Comparison of ENCODE assay signal across 17 mouse cellular contexts in genomic region chr2:129686908-129687307, GRCm38 (mm10). TPM values are rescaled to one million over a fixed set of nuclear protein-coding genes. Genes with fewer than 3 reads are reported as not detected.
DNase-seq lines count a peak whose midpoint lies in the region; ATAC-seq and TF ChIP-seq lines count a peak whose summit lies in the region.
"Had no signal": no experiment of that assay in that cellular context is flagged by ENCODE, and none has a peak within 500 bp of the region (broad histone marks: within the 10 kb centered on the region; RNA-seq: fewer than 3 reads in every experiment).

No protein-coding gene starts in this region.

- ATAC-seq in midbrain, embryonic 13.5 days: peak; percentile 53; the same call in 1 of the 2 replicates
- ATAC-seq: CD4-positive, CD25-positive, alpha-beta regulatory T cell, adult 4 months had no signal

- no peaks in the 10 kb centered on the region for H3K9me3 ChIP-seq in midbrain, embryonic 13.5 days
- no peaks in the 10 kb centered on the region for H3K9me3 ChIP-seq in midbrain, embryonic 10.5 days (replicated peaks)
- H3K9me3 ChIP-seq: limb, embryonic 15.5 days had no signal

- H3K4me3 ChIP-seq in midbrain, embryonic 13.5 days (replicated peaks): no peak overlapping the region
- no peak overlapping the region for H3K4me3 ChIP-seq in midbrain, embryonic 10.5 days
- no peak overlapping the region for H3K4me3 ChIP-seq in layer of hippocampus, adult 2 months
- H3K4me3 ChIP-seq: heart, adult 2 months; limb, embryonic 15.5 days had no signal

- H3K27ac ChIP-seq in midbrain, embryonic 13.5 days: peak overlapping the region; percentile 52; the same call in 1 of the 2 replicates
- no peak overlapping the region for H3K27ac ChIP-seq in midbrain, embryonic 10.5 days (replicated peaks)
- H3K27ac ChIP-seq in layer of hippocampus, adult 2 months: peak overlapping the region; percentile 29; the same call in 1 of the 2 replicates
- H3K27ac ChIP-seq: heart, adult 2 months; limb, embryonic 15.5 days had no signal

- H3K4me2 ChIP-seq in midbrain, embryonic 13.5 days (replicated peaks): no peak overlapping the region
- H3K4me2 ChIP-seq: limb, embryonic 15.5 days had no signal

- intact Hi-C loops in gastrocnemius, postnatal 14 days (cut with DNase I; ENCODE audit: low total_unique reads): no loop called here

- H3K27me3 ChIP-seq in midbrain, embryonic 13.5 days: no peaks in the 10 kb centered on the region
- H3K27me3 ChIP-seq in midbrain, embryonic 10.5 days (ENCODE audit: low read depth, poor library complexity, severe bottlenecking): no peaks in the 10 kb centered on the region
- H3K27me3 ChIP-seq: limb, embryonic 15.5 days had no signal

- no peak overlapping the region for H3K9ac ChIP-seq in midbrain, embryonic 13.5 days (replicated peaks)
- H3K9ac ChIP-seq: limb, embryonic 15.5 days had no signal

- no peak for TF ChIP-seq CTCF in layer of hippocampus, adult 2 months (conservative IDR thresholded peaks at IDR 0.05)

- no peaks in the 10 kb centered on the region for H3K36me3 ChIP-seq in midbrain, embryonic 13.5 days
- H3K36me3 ChIP-seq in midbrain, embryonic 10.5 days: no peaks in the 10 kb centered on the region
- H3K36me3 ChIP-seq: limb, embryonic 15.5 days had no signal

- 65% methylated on average over 10 of the region's 10 CpGs for WGBS in midbrain, embryonic 13.5 days
- 85% methylated on average over 10 of the region's 10 CpGs for WGBS in midbrain, embryonic 10.5 days

- peaks cover 13% of the 10 kb centered on the region for H3K4me1 ChIP-seq in midbrain, embryonic 13.5 days (replicated peaks)
- H3K4me1 ChIP-seq in midbrain, embryonic 10.5 days: peaks cover 10% of the 10 kb centered on the region
- H3K4me1 ChIP-seq: limb, embryonic 15.5 days had no signal

- peak; percentile 40 for DNase-seq in gastrocnemius, postnatal 14 days
- DNase-seq in gastrocnemius, adult 8-10 months (ENCODE audit: low spot score in 2 of 2): no peak
- DNase-seq in midbrain, embryonic 10.5 days (ENCODE audit: low spot score): no peak
- DNase-seq in layer of hippocampus, adult 2 months (ENCODE audit: low spot score in 2 of 2): peak; percentile 57 to 58
- DNase-seq in testis, postnatal 10 days (ENCODE audit: low spot score): peak; percentile 58
- DNase-seq in left cerebral cortex, adult 9 months (ENCODE audit: low spot score in 2 of 2): no peak
- DNase-seq: cerebellum, adult 9-10 months; heart, adult 2 months; heart, postnatal 14 days; kidney, adult 18-20 months; right cerebral cortex, postnatal 4 days; thymus, postnatal 36 days had no signal

RNA-seq across cellular contexts. Expression of gene Pdyn, which starts 12.7 kb away (rescaled TPM):
- total RNA-seq in gastrocnemius, postnatal 14 days (2021): not detected
- total RNA-seq in gastrocnemius, adult 8-10 months (2022): not detected
- polyA plus RNA-seq in midbrain, embryonic 13.5 days (2015; fragmentation: Nextera tagmentation; extraction: Ambion mirVana): 3.8 and 4.2 TPM in 2 replicates
- polyA plus RNA-seq in midbrain, embryonic 10.5 days (2016; fragmentation: Nextera tagmentation; extraction: Ambion mirVana): 0.15 and 0.32 TPM in 2 replicates
- 10 to 100 TPM; 12.0 to 16.9 TPM for total RNA-seq in layer of hippocampus, adult 2 months (2021)
- total RNA-seq: heart, adult 2 months; heart, postnatal 14 days had no signal
- polyA plus RNA-seq: CD4-positive, CD25-positive, alpha-beta regulatory T cell, adult 4 months; heart, adult 2 months; lung, embryonic 16.5 days; stomach, embryonic 14.5 days had no signal

Comparison
In these comparisons a context has a peak if more than half of its experiments do, and no peak if none do; other contexts are left out.
1. DNase-seq: peak in gastrocnemius, postnatal 14 days (single experiment), layer of hippocampus, adult 2 months (2 of 2) and testis, postnatal 10 days (single experiment); none in gastrocnemius, adult 8-10 months (0 of 2), midbrain, embryonic 10.5 days (single experiment) and left cerebral cortex, adult 9 months (0 of 2).
2. RNA of gene Pdyn, which starts 12.7 kb away (total RNA-seq): 12.0 to 16.9 TPM in layer of hippocampus, adult 2 months; not detected in gastrocnemius, postnatal 14 days and not detected in gastrocnemius, adult 8-10 months; every median in the first group is over 10 times any median in the second.